Mouse (Mus musculus): ENCODE results near the gene Phf21a. TPM values are rescaled to one million over a fixed set of nuclear protein-coding genes. Genes with fewer than 3 reads are reported as not detected.

The Phf21a gene
- polyA plus RNA-seq, 1 experiment from 2014 or later: 40.4 TPM

DNA sequence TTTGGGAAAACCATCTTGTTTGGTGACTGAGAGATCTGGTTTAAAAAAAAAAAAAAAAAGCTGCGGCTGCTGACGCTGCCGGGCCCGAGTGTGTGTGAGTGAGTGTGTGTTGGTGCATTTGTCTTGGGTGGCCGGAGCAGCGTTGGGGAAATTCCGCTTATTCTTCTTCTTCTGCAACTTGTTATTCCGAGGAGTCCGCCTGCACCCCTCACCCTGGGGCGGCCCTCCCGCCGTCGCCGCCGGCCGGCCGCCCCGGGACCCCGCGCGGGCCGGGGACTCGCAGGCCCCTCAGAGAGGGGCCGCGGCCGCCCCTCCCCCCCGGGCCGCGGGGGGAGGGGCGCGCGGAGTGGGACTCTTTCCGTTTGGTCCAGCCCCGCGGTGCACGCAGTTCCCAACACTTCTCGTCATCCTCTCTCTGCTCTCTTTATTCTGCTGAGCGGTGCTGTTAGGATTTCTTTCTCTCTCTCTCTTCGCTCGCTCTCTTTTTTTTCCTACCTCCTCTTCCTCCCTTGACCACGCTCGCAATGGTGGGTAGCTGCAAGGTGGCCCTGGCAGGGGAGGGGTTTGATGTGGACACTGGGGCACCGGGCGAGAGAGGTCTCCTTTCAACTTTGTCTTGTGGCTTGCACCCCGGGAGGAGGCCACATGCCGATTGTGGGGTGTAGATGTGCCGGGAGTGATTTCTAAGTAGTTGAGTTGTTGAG, 92.3 kb downstream of the Phf21a start:
- peaks cover 37% of the 10 kb centered on the region for H3K4me1 ChIP-seq
- peak overlapping the region; percentile 100 for H3K27ac ChIP-seq
- peak overlapping the region; percentile 84 for H3K4me2 ChIP-seq (replicated peaks)
- no peaks in the 10 kb centered on the region for H3K27me3 ChIP-seq
- H3K4me3 ChIP-seq: peak overlapping the region; percentile 76
- WGBS: under 1% methylated on average over 27 of the region's 47 CpGs
- H3K36me3 ChIP-seq: no peaks in the 10 kb centered on the region
- peak overlapping the region; percentile 94 for H3K9ac ChIP-seq
- ATAC-seq (ENCODE audit: low FRiP score): peak; percentile 33
- H3K9me3 ChIP-seq (replicated peaks): no peaks in the 10 kb centered on the region

DNA sequence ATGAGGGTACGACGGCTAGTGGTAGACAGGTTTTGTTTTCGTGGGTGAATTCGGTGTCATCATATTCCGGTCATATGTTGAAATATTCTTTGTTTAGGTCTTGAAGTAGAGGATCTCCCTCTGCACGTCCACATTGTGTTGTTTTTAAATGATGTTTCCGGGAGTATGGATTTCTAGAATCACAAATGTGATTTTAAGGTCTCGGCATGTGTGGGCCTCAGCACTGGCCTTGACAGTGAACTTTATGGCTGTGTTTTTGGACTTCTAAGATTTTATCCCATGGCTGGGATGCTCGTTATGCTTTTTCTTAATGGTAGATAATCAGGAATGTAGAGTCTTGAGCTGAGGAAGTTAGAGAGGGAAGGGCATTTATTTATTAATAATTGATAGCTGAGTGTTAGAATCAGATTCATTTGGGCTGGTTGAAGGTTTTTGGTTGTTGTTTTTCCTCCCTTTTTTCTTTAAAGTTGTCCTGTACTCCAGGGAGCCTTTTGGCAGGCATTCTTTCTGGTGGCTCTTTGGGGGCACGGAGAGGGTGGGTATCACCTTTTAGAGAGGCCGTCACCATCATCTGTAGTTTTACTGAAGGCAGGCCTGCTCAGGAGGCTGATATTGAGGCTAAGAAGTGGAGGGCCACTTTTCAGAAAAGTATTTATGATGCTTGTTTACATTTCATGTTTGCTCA, 93.0 kb downstream of the Phf21a start:
- H3K9ac ChIP-seq: peak overlapping the region; percentile 94
- peaks cover 37% of the 10 kb centered on the region for H3K4me1 ChIP-seq
- H3K4me2 ChIP-seq (replicated peaks): peak overlapping the region; percentile 84
- peak overlapping the region; percentile 100 for H3K27ac ChIP-seq
- no peaks in the 10 kb centered on the region for H3K27me3 ChIP-seq
- 9% methylated on average over 11 of the region's 11 CpGs for WGBS
- H3K9me3 ChIP-seq (replicated peaks): no peaks in the 10 kb centered on the region
- H3K36me3 ChIP-seq: no peaks in the 10 kb centered on the region
- H3K4me3 ChIP-seq: peak overlapping the region; percentile 76
- no peak for ATAC-seq (ENCODE audit: low FRiP score)

- no peaks in the 10 kb centered on the region for H3K36me3 ChIP-seq
- peak overlapping the region; percentile 84 for H3K4me2 ChIP-seq (replicated peaks)
- no peak overlapping the region for H3K27ac ChIP-seq
- 56% methylated on average over 6 of the region's 6 CpGs for WGBS
- H3K9me3 ChIP-seq (replicated peaks): no peaks in the 10 kb centered on the region
- no peak overlapping the region for H3K4me3 ChIP-seq
- no peak overlapping the region for H3K9ac ChIP-seq
- ATAC-seq (ENCODE audit: low FRiP score): no peak
- H3K27me3 ChIP-seq: no peaks in the 10 kb centered on the region
- peaks cover 34% of the 10 kb centered on the region for H3K4me1 ChIP-seq
These were observed 94.1 kb downstream of the Phf21a start for GRCm38 (mm10) chr2:92187061-92187460.

GRCm38 (mm10) chr2:92188744-92189143, 95.8 kb downstream of the Phf21a start:
- WGBS: 72% methylated on average over 3 of the region's 3 CpGs
- H3K36me3 ChIP-seq: no peaks in the 10 kb centered on the region
- no peak overlapping the region for H3K4me3 ChIP-seq
- peak overlapping the region; percentile 84 for H3K4me2 ChIP-seq (replicated peaks)
- no peaks in the 10 kb centered on the region for H3K9me3 ChIP-seq (replicated peaks)
- H3K27ac ChIP-seq: no peak overlapping the region
- peaks cover 32% of the 10 kb centered on the region for H3K4me1 ChIP-seq
- ATAC-seq (ENCODE audit: low FRiP score): no peak
- no peak overlapping the region for H3K9ac ChIP-seq
- no peaks in the 10 kb centered on the region for H3K27me3 ChIP-seq

GRCm38 (mm10) chr2:92190960-92191359, 98.0 kb downstream of the Phf21a start:
- WGBS: 75% methylated on average over 5 of the region's 5 CpGs
- Histone ChIP-seq H3K4me2 (replicated peaks) (no peak overlapping the region), H3K4me3 (no peak overlapping the region), H3K27me3 (no peaks in the 10 kb centered on the region), H3K27ac (no peak overlapping the region), H3K4me1 (peaks cover 29% of the 10 kb centered on the region), H3K36me3 (no peaks in the 10 kb centered on the region), H3K9me3 (replicated peaks) (no peaks in the 10 kb centered on the region), H3K9ac (no peak overlapping the region)
- ATAC-seq (ENCODE audit: low FRiP score): no peak

GRCm38 (mm10) chr2:92191826-92192581, 99.1 kb downstream of the Phf21a start:
- Histone ChIP-seq H3K4me3 (no peak overlapping the region), H3K36me3 (no peaks in the 10 kb centered on the region), H3K4me1 (peaks cover 18% of the 10 kb centered on the region), H3K27ac (no peak overlapping the region), H3K27me3 (no peaks in the 10 kb centered on the region), H3K4me2 (replicated peaks) (no peak overlapping the region), H3K9ac (no peak overlapping the region), H3K9me3 (replicated peaks) (no peaks in the 10 kb centered on the region)
- ATAC-seq (ENCODE audit: low FRiP score): no peak
- 80% methylated on average over 5 of the region's 5 CpGs for WGBS

DNA sequence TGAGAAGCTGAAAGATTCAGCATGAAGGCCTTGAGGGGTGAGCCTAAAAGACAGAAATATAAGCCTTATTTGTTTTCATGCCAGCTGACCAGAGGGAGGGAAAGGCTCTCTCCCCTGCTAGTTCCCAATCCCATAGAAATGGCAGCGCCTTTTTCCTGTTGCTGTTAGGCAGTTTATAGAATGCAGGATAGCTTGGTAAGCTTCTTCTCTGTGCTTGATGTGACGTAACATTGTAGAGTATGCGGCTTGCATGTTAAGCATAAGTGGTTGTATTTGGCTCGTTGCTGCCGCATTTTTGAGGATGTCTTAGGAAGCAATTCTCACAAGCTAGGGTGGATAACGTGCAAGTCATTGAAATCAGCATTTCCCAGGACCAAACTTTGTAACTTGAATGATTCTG, 105.2 kb downstream of the Phf21a start:
- Histone ChIP-seq H3K27me3 (no peaks in the 10 kb centered on the region), H3K4me1 (peaks cover 13% of the 10 kb centered on the region; the same call in 1 of the 2 replicates), H3K27ac (no peak overlapping the region), H3K9me3 (replicated peaks) (no peaks in the 10 kb centered on the region), H3K36me3 (no peaks in the 10 kb centered on the region), H3K9ac (no peak overlapping the region), H3K4me2 (replicated peaks) (no peak overlapping the region), H3K4me3 (no peak overlapping the region)
- ATAC-seq (ENCODE audit: low FRiP score): no peak
- WGBS: 75% methylated on average over 6 of the region's 6 CpGs

DNA sequence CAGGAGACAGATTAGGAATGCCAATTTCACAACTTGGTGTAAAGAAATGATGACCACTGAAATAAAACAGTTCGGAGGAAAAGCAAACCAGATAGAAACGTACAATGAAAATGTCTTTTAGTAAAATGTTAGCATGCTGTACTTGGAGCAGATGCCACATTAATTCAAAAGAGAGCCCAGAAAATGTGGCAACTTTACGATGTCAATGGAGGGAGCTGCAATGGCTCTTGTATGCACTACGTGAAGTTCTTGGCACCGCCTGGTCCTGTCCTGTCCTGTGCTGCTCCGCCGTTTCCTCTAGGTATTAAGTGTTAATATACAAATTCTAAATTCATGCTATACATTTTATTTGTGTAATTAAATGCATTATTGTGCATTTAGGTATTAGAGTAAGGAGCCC, 105.8 kb downstream of the Phf21a start:
- 91% methylated on average over 7 of the region's 7 CpGs for WGBS
- H3K4me1 ChIP-seq: peaks cover 13% of the 10 kb centered on the region; the same call in 1 of the 2 replicates
- no peak overlapping the region for H3K9ac ChIP-seq
- no peaks in the 10 kb centered on the region for H3K9me3 ChIP-seq (replicated peaks)
- no peaks in the 10 kb centered on the region for H3K27me3 ChIP-seq
- H3K4me2 ChIP-seq (replicated peaks): no peak overlapping the region
- no peak for ATAC-seq (ENCODE audit: low FRiP score)
- H3K27ac ChIP-seq: no peak overlapping the region
- H3K4me3 ChIP-seq: no peak overlapping the region
- H3K36me3 ChIP-seq: no peaks in the 10 kb centered on the region

GRCm38 (mm10) chr2:92199562-92200286, 106.8 kb downstream of the Phf21a start:
- no peaks in the 10 kb centered on the region for H3K9me3 ChIP-seq (replicated peaks)
- no peaks in the 10 kb centered on the region for H3K27me3 ChIP-seq
- no peak overlapping the region for H3K4me2 ChIP-seq (replicated peaks)
- WGBS: 73% methylated on average over 10 of the region's 10 CpGs
- no peaks in the 10 kb centered on the region for H3K36me3 ChIP-seq
- no peak overlapping the region for H3K27ac ChIP-seq
- no peak for ATAC-seq (ENCODE audit: low FRiP score)
- H3K4me3 ChIP-seq: no peak overlapping the region
- no peak overlapping the region for H3K9ac ChIP-seq
- H3K4me1 ChIP-seq: peaks cover 13% of the 10 kb centered on the region; the same call in 1 of the 2 replicates

- Histone ChIP-seq H3K9me3 (replicated peaks) (no peaks in the 10 kb centered on the region), H3K27ac (no peak overlapping the region), H3K27me3 (no peaks in the 10 kb centered on the region), H3K9ac (no peak overlapping the region), H3K4me3 (no peak overlapping the region), H3K36me3 (no peaks in the 10 kb centered on the region), H3K4me1 (peaks cover 13% of the 10 kb centered on the region; the same call in 1 of the 2 replicates), H3K4me2 (replicated peaks) (no peak overlapping the region)
- WGBS: 74% methylated on average over 4 of the region's 4 CpGs
- no peak for ATAC-seq (ENCODE audit: low FRiP score)
These were observed 109.6 kb downstream of the Phf21a start for GRCm38 (mm10) chr2:92202319-92203040.

DNA sequence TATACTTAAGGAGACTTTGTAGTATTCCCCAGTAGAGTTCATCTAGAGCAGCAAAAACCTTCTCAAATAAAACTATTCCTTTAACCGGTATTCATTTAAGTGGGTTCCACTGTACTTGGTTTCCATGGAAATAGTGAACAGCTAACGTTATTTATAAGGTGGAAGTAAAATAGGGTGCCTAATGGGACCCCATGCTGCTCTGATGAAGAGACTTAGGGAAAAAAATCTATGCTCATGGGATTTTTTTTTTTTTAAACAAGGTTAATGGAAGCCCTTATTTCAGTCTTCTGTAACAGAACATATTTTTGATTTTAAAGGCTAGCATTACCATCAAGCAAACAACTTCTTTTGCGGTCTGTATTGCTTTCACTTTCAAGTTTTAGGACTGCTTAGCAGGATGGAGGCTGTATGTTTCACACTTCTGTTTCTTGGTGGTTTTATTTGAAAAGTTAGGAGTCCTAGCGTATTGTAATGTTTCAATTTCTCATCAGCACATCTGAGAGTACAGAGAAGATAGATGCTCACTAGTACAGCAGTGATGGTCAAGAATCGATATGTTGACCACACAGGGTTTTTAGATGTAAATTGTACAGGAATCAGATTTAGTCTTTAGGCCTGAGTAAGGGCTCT, 112.2 kb downstream of the Phf21a start:
- no peak overlapping the region for H3K4me2 ChIP-seq (replicated peaks)
- H3K36me3 ChIP-seq: no peaks in the 10 kb centered on the region
- no peak overlapping the region for H3K4me3 ChIP-seq
- H3K9me3 ChIP-seq (replicated peaks): no peaks in the 10 kb centered on the region
- ATAC-seq (ENCODE audit: low FRiP score): no peak
- no peaks in the 10 kb centered on the region for H3K4me1 ChIP-seq
- no peaks in the 10 kb centered on the region for H3K27me3 ChIP-seq
- no peak overlapping the region for H3K9ac ChIP-seq
- H3K27ac ChIP-seq: no peak overlapping the region
- 71% methylated on average over 5 of the region's 5 CpGs for WGBS

Measured in hindbrain, embryonic 12.5 days (tissue).